Mouse (Mus musculus) olfactory bulb, adult 2 months (tissue): Measurements from ENCODE around the gene Ptafr. TPM values are rescaled to one million over a fixed set of nuclear protein-coding genes. Genes with fewer than 3 reads are reported as not detected.

ENCODE experiments used
- H3K27ac ChIP-seq: fragments of 200-500 bp; 2 replicates; pipeline ENCODE4 v1.5.1; 2012; ENCODE audit warnings: low read depth, low read length; ENCODE audit not compliant: insufficient read depth
- H3K4me1 ChIP-seq: fragments of 200-500 bp; 2 replicates; pipeline ENCODE4 v1.6.1; 2012; ENCODE audit warnings: low read length; ENCODE audit not compliant: control insufficient read depth, insufficient read depth
- H3K4me3 ChIP-seq: fragments of 200-500 bp; 2 replicates; pipeline ENCODE4 v1.5.1; 2012; ENCODE audit warnings: mild to moderate bottlenecking, low read depth, low read length, moderate library complexity; ENCODE audit not compliant: insufficient read depth
- CTCF ChIP-seq: fragments of 200-500 bp; IDR thresholded peaks from 2 replicates; pipeline ENCODE4 v1.5.1; 2012; ENCODE audit warnings: low read depth, mild to moderate bottlenecking, low read length, moderate library complexity; ENCODE audit not compliant: insufficient read depth
- POLR2A ChIP-seq: fragments of 200-500 bp; IDR thresholded peaks from 2 replicates; pipeline ENCODE4 v1.6.1; 2012; ENCODE audit warnings: mild to moderate bottlenecking, low read depth, low read length, moderate library complexity; ENCODE audit not compliant: insufficient read depth
- WGBS: fragments of 180-500 bp; shearing (Covaris S2); methylation state at CpG from one replicate; pipeline ENCODE4 v1.1.7; 2018; 5-methylcytosine and 5-hydroxymethylcytosine counted together
- polyA plus RNA-seq: library from polyadenylated mRNA; stranded (reverse); fragments of >200 nt; gene quantifications from 2 replicates; pipeline ENCODE4 v1.2.4, GENCODE M21; 2012; ENCODE audit warnings: low replicate concordance; ENCODE audit not compliant: missing spikeins, insufficient read depth, insufficient read length

Gene Ptafr
- polyA plus RNA-seq, 1 experiment = not detected

GRCm38 (mm10) chr4:132624034-132624657 is 60.3 kb downstream of the Ptafr start:
- WGBS = 79% methylated on average over 5 of the region's 5 CpGs

GRCm38 (mm10) chr4:132628830-132629229 is 65.0 kb downstream of the Ptafr start:
- Histone ChIP-seq H3K4me1 (no peaks in the 10 kb centered on the region), H3K4me3 (no peak overlapping the region), H3K27ac (no peak overlapping the region)
- TF ChIP-seq CTCF = no peak
- no peak for TF ChIP-seq POLR2A
- WGBS = 15% methylated on average over 2 of the region's 2 CpGs

More at GRCm38 (mm10) chr4:132624034-132624657, 60.3 kb downstream of the Ptafr start:
- TF ChIP-seq CTCF = no peak
- TF ChIP-seq POLR2A = no peak
- Histone ChIP-seq H3K27ac (no peak overlapping the region), H3K4me1 (no peaks in the 10 kb centered on the region), H3K4me3 (no peak overlapping the region)

Other genes with a start within 250 kb of the Ptafr start
- gene Trnau1ap, start 234.5 kb upstream of the Ptafr start, polyA plus RNA-seq = not detected in 2 replicates
- not detected in 2 replicates for gene Rcc1, start 210.5 kb upstream of the Ptafr start, polyA plus RNA-seq
- gene Phactr4, start 141.6 kb upstream of the Ptafr start, polyA plus RNA-seq = not detected in 2 replicates
- gene Med18, start 100.1 kb upstream of the Ptafr start, polyA plus RNA-seq = not detected in 2 replicates
- gene Sesn2, start 53.6 kb upstream of the Ptafr start, polyA plus RNA-seq = not detected in 2 replicates
- gene Atpif1, start 30.4 kb upstream of the Ptafr start, polyA plus RNA-seq = not detected in 2 replicates
- 577 TPM in 1 of 2 replicates, not detected in the other for gene Dnajc8, start 28.5 kb upstream of the Ptafr start, polyA plus RNA-seq
- not detected in 2 replicates for gene Eya3, start 74.9 kb downstream of the Ptafr start, polyA plus RNA-seq
- gene Xkr8, start 168.5 kb downstream of the Ptafr start, polyA plus RNA-seq = not detected in 2 replicates
- not detected in 2 replicates for gene Smpdl3b, start 193.2 kb downstream of the Ptafr start, polyA plus RNA-seq
- not detected in 2 replicates for gene Rpa2, start 204.3 kb downstream of the Ptafr start, polyA plus RNA-seq
- gene Themis2, start 232.3 kb downstream of the Ptafr start, polyA plus RNA-seq = not detected in 2 replicates